ENCODE assay signal across 38 mouse cellular contexts in the genomic region with DNA sequence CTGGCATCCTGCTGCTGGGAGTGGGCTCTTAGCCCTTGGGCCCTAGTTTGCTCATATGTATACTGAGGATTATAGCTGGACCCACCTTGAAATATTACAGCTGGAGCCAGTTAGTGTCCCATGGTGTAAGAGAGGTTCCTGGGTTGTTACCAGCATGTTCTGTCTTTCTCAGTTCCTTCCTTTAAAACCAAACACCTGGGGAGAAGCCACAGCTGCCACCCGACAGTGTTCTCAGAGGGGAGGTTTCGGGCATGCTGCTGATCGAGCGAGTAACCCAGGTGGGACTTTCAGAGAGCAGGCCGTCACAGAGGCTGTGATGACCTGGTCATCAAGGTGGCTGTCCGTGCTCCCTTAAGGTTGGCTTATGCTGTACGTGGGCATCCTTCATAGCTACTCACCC. TPM values are rescaled to one million over a fixed set of nuclear protein-coding genes. Genes with fewer than 3 reads are reported as not detected.
"Had no signal": no experiment of that assay in that cellular context is flagged by ENCODE, and none has a peak within 500 bp of the region (broad histone marks: within the 10 kb centered on the region; RNA-seq: fewer than 3 reads in every experiment).

No protein-coding gene starts in this region.

- ATAC-seq: liver, embryonic 12.5 days; liver, postnatal 0 days; lung, postnatal 0 days; midbrain, embryonic 13.5 days; midbrain, embryonic 15.5 days; midbrain, embryonic 16.5 days had no signal

- DNase-seq: left cerebral cortex, postnatal 4 days; liver; liver, embryonic 13.5 days; liver, postnatal 0 days; lung, adult 18-20 months; lung, adult 2 months; lung, embryonic 14.5 days; lung, postnatal 10 days; lung, postnatal 14 days; lung, postnatal 36 days; lung, postnatal 4 days; midbrain, embryonic 14.5 days had no signal

- H3K9me3 ChIP-seq: limb, embryonic 10.5 days; limb, embryonic 15.5 days; liver, embryonic 12.5 days; liver, embryonic 13.5 days; liver, embryonic 15.5 days; lung, embryonic 15.5 days; midbrain, embryonic 10.5 days; midbrain, embryonic 12.5 days; midbrain, embryonic 13.5 days; midbrain, embryonic 15.5 days; neural tube, embryonic 12.5 days had no signal

- H3K4me3 ChIP-seq: limb, embryonic 10.5 days; limb, embryonic 12.5 days; limb, embryonic 13.5 days; limb, embryonic 15.5 days; liver, embryonic 12.5 days; liver, embryonic 13.5 days; liver, embryonic 15.5 days; lung, embryonic 15.5 days; megakaryocyte, embryonic 14.5 days; midbrain, embryonic 10.5 days; midbrain, embryonic 12.5 days; midbrain, embryonic 13.5 days; midbrain, embryonic 15.5 days; myocyte; neural tube, embryonic 12.5 days had no signal

- H3K9ac ChIP-seq: limb, embryonic 12.5 days; limb, embryonic 13.5 days; limb, embryonic 15.5 days; liver, embryonic 12.5 days; liver, embryonic 13.5 days; liver, embryonic 14.5 days; liver, embryonic 15.5 days; liver, postnatal 0 days; lung, embryonic 14.5 days; lung, embryonic 15.5 days; midbrain, embryonic 12.5 days; midbrain, embryonic 13.5 days; midbrain, embryonic 15.5 days; neural tube, embryonic 12.5 days had no signal

- H3K4me2 ChIP-seq: limb, embryonic 12.5 days; limb, embryonic 13.5 days; limb, embryonic 15.5 days; liver, embryonic 11.5 days; liver, embryonic 12.5 days; liver, embryonic 13.5 days; liver, embryonic 15.5 days; lung, embryonic 14.5 days; lung, embryonic 15.5 days; midbrain, embryonic 12.5 days; midbrain, embryonic 13.5 days; midbrain, embryonic 15.5 days; neural tube, embryonic 12.5 days had no signal

- H3K27ac ChIP-seq: limb, embryonic 10.5 days; limb, embryonic 12.5 days; limb, embryonic 13.5 days; limb, embryonic 15.5 days; liver, embryonic 12.5 days; liver, embryonic 13.5 days; liver, embryonic 14.5 days; liver, embryonic 15.5 days; lung, embryonic 15.5 days; macrophage; midbrain, embryonic 10.5 days; midbrain, embryonic 12.5 days; midbrain, embryonic 13.5 days; midbrain, embryonic 15.5 days; neural tube, embryonic 12.5 days had no signal

- H3K27me3 ChIP-seq: midbrain, embryonic 15.5 days had no signal

RNA-seq across cellular contexts. Expression of a gene that starts 1.3 kb away (rescaled TPM):
- total RNA-seq: monocyte, adult 5-6 weeks had no signal
- polyA plus RNA-seq: macrophage had no signal

RNA-seq across cellular contexts. Expression of a gene that starts 19.6 kb away (rescaled TPM):
- total RNA-seq: left cerebral cortex, postnatal 10 days; left cerebral cortex, postnatal 25 days; left cerebral cortex, postnatal 36 days; liver, adult 2 months; megakaryocyte-erythroid progenitor cell, adult 5-6 weeks; midbrain, postnatal 0 days; monocyte, adult 5-6 weeks had no signal
- polyA plus RNA-seq: liver, adult 2 months; lung, adult 2 months; macrophage; midbrain, embryonic 14.5 days; midbrain, embryonic 15.5 days; midbrain, embryonic 16.5 days had no signal
